Mouse (Mus musculus) midbrain, embryonic 14.5 days (tissue): ENCODE measurements around the gene Dclk1. TPM values are rescaled to one million over a fixed set of nuclear protein-coding genes. Genes with fewer than 3 reads are reported as not detected.

ENCODE experiments used
- ATAC-seq: fragments of 200-750 bp; cut with Nextera tagmentation; 2 replicates; pipeline ENCODE4 v1.8.0; 2017; ENCODE audit warnings: moderate number of reproducible peaks, moderate library complexity; ENCODE audit not compliant: low FRiP score, low TSS enrichment
- DNase-seq: peaks from one replicate; pipeline ENCODE4 v3.0.0-alpha.2; 2015
- H3K27ac ChIP-seq: fragments of 300-500 bp; sonication (generic); replicated peaks from 2 replicates; pipeline ENCODE4 v1.5.1; 2014; ENCODE audit warnings: mild to moderate bottlenecking, low read depth, low read length, moderate library complexity
- H3K27me3 ChIP-seq: fragments of 300-500 bp; sonication (generic); 2 replicates; pipeline ENCODE4 v1.6.1; 2014; ENCODE audit warnings: low read length, control low read depth, mixed read lengths; ENCODE audit not compliant: control insufficient read depth, insufficient read depth
- H3K36me3 ChIP-seq: fragments of 300-500 bp; sonication (generic); 2 replicates; pipeline ENCODE4 v1.6.1; 2014; ENCODE audit warnings: low read length, control low read depth; ENCODE audit not compliant: control insufficient read depth, insufficient read depth
- H3K4me1 ChIP-seq: fragments of 300-500 bp; sonication (generic); 2 replicates; pipeline ENCODE4 v1.6.1; 2014; ENCODE audit warnings: mild to moderate bottlenecking, antibody characterized with exemption, low read length, control low read depth; ENCODE audit not compliant: control insufficient read depth, insufficient read depth
- H3K4me2 ChIP-seq: fragments of 300-500 bp; sonication (generic); 2 replicates; pipeline ENCODE4 v1.6.1; 2014; ENCODE audit warnings: mild to moderate bottlenecking, low read length, moderate library complexity
- H3K4me3 ChIP-seq: fragments of 300-500 bp; sonication (generic); replicated peaks from 2 replicates; pipeline ENCODE4 v1.5.1; 2014; ENCODE audit warnings: low read depth, low read length
- H3K9ac ChIP-seq: fragments of 300-500 bp; sonication (generic); replicated peaks from 2 replicates; pipeline ENCODE4 v1.6.1; 2014; ENCODE audit warnings: mild to moderate bottlenecking, low read length, moderate library complexity
- H3K9me3 ChIP-seq: fragments of 300-500 bp; sonication (generic); 2 replicates; pipeline ENCODE4 v1.6.1; 2016; ENCODE audit warnings: low read length, control low read depth, mixed read lengths; ENCODE audit not compliant: control insufficient read depth
- WGBS: fragments of 180-500 bp; shearing (Covaris S2); extraction: QIAGEN DNeasy Blood & Tissue Kit; methylation state at CpG from one replicate; pipeline ENCODE4 v1.1.7; 2014; 5-methylcytosine and 5-hydroxymethylcytosine counted together
- polyA plus RNA-seq: library from polyadenylated mRNA; unstranded; fragments of >200 nt; fragmentation: Nextera tagmentation; extraction: Ambion mirVana; gene quantifications from 2 replicates; pipeline ENCODE4 v1.2.1, GENCODE M21; 2014

The Dclk1 gene
- polyA plus RNA-seq, 1 experiment from 2014 or later = 323 TPM

DNA sequence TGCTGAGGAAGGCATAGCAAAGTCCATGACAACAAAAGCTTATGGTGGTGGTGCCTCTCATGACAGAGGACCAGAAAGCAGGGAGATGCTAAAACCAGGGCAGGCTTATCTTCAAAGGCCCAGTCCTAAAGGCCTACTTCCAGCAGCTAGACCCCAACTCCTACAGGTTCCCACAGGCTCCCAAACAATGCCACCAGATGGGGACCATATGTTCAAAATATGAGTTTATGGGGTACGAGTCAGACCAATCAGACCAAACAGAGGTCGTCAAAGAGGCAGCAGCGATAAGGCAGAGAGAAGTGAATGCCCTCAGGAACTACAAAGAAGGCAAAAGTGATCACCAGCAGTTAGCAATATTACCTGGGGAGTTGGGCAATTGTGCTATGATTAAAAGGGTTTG is 303.1 kb downstream of the Dclk1 start:
- Histone ChIP-seq H3K9ac (no peak overlapping the region), H3K27me3 (no peaks in the 10 kb centered on the region), H3K36me3 (no peaks in the 10 kb centered on the region), H3K4me3 (no peak overlapping the region), H3K4me2 (no peak overlapping the region), H3K9me3 (no peaks in the 10 kb centered on the region), H3K27ac (no peak overlapping the region), H3K4me1 (peaks cover 24% of the 10 kb centered on the region)
- 82% methylated on average over 3 of the region's 3 CpGs for WGBS
- ATAC-seq = no peak
- no peak for DNase-seq

DNA sequence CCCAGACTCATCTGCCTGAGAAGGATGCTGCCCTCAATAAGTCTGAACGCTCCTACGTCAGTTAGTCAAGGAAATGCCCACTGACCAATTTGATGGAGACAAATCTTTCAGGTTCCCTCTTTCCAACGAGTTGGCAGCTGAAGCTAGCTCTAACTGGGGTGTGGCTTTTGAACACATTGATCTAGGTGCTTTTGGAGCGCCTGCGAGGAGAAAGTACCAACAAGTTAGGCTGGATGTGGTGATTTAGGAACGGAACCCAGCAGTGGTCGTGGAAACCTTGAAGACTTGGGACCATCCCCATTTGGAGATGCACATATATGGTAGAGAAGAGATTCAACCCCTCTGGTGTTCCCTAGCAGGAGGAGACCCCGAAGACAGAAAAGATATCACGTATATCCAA is 303.8 kb downstream of the Dclk1 start:
- WGBS = 93% methylated on average over 9 of the region's 9 CpGs
- ATAC-seq = no peak
- no peak overlapping the region for H3K9ac ChIP-seq

DNA sequence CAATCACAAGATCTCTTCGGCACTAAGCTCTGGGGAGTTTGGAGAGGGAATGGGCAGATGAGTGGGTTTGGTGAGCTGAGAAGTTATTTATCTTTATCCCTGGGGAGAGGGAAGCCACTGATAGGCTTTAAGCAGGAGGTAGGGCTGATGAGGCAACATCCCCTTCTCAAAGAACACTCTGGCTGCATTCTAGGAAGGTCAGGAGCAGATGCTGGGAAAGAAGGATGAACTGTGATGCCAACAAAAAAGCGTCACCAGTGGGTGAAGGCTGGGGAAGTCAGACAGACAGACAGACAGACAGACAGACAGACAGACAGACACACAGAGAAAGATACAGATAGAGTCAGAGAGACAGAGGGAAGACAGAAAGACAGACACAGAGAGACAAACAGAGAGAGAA is 304.9 kb downstream of the Dclk1 start:
- DNase-seq (no peak), ATAC-seq (no peak)
- Histone ChIP-seq H3K9ac (no peak overlapping the region), H3K4me2 (no peak overlapping the region), H3K4me1 (peaks cover 22% of the 10 kb centered on the region), H3K36me3 (no peaks in the 10 kb centered on the region), H3K27ac (no peak overlapping the region), H3K27me3 (no peaks in the 10 kb centered on the region), H3K4me3 (no peak overlapping the region), H3K9me3 (no peaks in the 10 kb centered on the region)
- 85% methylated on average over 2 of the region's 2 CpGs for WGBS

More for the DNA sequence above, 303.8 kb downstream of the Dclk1 start:
- Histone ChIP-seq H3K4me1 (peaks cover 24% of the 10 kb centered on the region), H3K27me3 (no peaks in the 10 kb centered on the region), H3K27ac (no peak overlapping the region), H3K9me3 (no peaks in the 10 kb centered on the region), H3K36me3 (no peaks in the 10 kb centered on the region), H3K4me3 (no peak overlapping the region), H3K4me2 (no peak overlapping the region)
- DNase-seq = no peak

DNA sequence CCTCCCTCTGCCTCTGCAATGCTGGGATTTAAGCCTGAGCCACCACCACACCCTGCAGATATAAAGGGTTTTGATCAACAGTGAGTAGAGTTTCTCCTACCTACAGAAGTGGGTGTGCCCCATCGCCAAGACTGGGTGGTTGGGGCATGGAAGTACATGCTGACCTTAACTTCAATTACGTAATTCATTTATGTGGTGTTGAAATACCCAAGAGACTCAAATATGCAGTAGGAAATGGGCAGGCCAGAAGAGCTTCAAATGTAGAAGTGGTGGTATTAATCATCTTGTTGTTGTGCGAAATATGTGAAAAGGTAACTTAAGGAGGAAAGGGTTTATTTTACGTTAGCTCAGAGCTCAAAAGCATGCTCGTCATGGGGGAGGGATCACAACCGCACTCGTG is 307.2 kb downstream of the Dclk1 start:
- peaks cover 1% of the 10 kb centered on the region for H3K4me1 ChIP-seq
- no peak overlapping the region for H3K4me3 ChIP-seq
- 95% methylated on average over 7 of the region's 7 CpGs for WGBS
- H3K9me3 ChIP-seq = no peaks in the 10 kb centered on the region
- no peaks in the 10 kb centered on the region for H3K36me3 ChIP-seq
- no peak for DNase-seq
- H3K27me3 ChIP-seq = no peaks in the 10 kb centered on the region
- H3K9ac ChIP-seq = no peak overlapping the region
- no peak overlapping the region for H3K27ac ChIP-seq
- ATAC-seq = no peak
- H3K4me2 ChIP-seq = no peak overlapping the region

DNA sequence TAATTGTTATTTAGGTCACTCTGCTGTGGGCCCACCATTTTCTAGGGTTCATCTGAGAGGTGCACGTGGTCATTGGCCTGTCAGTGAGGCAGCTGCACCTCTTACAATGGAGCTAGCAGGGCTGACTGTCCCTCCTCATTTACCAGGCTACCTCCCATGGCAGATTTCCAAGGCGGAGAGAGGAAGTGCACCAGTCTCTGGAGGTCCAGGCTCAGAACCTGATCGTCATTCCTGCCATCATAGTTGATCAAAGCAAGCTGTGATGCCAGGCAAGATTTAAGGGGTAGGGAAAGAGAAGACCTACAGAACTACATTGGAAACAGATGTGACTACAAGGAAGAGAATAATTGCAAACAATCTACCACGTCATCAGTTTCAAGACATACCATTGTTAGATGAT is 308.8 kb downstream of the Dclk1 start:
- WGBS = 68% methylated on average over 4 of the region's 4 CpGs
- no peak for ATAC-seq
- no peaks in the 10 kb centered on the region for H3K27me3 ChIP-seq

DNA sequence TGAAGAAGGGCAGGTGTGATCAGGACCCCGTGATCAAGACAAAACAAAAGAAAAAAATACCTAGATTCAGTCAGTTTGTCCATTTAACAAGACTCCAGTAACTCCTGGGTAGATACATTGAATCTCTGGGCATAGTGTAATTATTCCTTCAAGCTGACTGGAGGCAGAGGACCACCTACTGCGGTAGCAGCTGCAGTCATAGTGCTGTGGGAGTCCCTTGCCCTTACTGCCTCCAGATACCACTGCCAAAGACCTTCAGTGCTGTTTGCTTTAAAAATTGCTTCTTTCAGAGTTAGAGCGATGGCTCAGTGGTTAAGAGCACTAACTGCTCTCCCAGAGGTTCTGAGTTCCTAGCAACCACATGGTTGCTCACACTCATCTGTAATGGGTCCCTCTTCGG is 309.7 kb downstream of the Dclk1 start:
- Histone ChIP-seq H3K4me1 (no peaks in the 10 kb centered on the region), H3K27me3 (no peaks in the 10 kb centered on the region), H3K36me3 (no peaks in the 10 kb centered on the region), H3K9ac (no peak overlapping the region), H3K4me3 (no peak overlapping the region), H3K9me3 (no peaks in the 10 kb centered on the region), H3K4me2 (no peak overlapping the region), H3K27ac (no peak overlapping the region)
- DNase-seq (no peak), ATAC-seq (no peak)
- 86% methylated on average over 4 of the region's 4 CpGs for WGBS

More for the DNA sequence above, 308.8 kb downstream of the Dclk1 start:
- Histone ChIP-seq H3K27ac (no peak overlapping the region), H3K9me3 (no peaks in the 10 kb centered on the region), H3K9ac (no peak overlapping the region), H3K4me1 (no peaks in the 10 kb centered on the region), H3K36me3 (no peaks in the 10 kb centered on the region), H3K4me2 (no peak overlapping the region), H3K4me3 (no peak overlapping the region)
- no peak for DNase-seq

DNA sequence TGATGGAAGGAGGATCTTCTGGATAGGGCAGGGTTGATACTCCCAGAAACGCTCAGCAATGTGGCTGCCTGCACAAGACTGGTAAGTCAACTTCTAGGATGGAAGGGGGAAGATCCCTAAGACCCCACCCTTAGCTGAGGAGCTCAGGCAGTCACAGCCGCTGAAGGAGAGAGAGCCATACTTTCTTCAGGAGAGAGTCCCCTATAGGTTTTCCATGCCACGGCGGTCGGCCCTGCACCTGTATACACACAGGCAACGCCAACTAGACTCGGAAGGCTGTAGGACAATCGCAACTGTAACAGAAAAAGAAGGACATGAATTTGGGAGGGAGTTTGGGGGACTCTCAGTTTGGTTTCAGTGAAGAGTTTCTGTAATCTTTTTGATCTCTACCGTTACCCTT is 310.9 kb downstream of the Dclk1 start:
- DNase-seq (no peak), ATAC-seq (no peak)
- H3K27ac ChIP-seq = no peak overlapping the region
- H3K9me3 ChIP-seq = no peaks in the 10 kb centered on the region
- WGBS = 96% methylated on average over 9 of the region's 9 CpGs
- H3K36me3 ChIP-seq = no peaks in the 10 kb centered on the region
- H3K4me3 ChIP-seq = no peak overlapping the region
- no peaks in the 10 kb centered on the region for H3K4me1 ChIP-seq
- no peak overlapping the region for H3K4me2 ChIP-seq
- H3K27me3 ChIP-seq = no peaks in the 10 kb centered on the region
- H3K9ac ChIP-seq = no peak overlapping the region

DNA sequence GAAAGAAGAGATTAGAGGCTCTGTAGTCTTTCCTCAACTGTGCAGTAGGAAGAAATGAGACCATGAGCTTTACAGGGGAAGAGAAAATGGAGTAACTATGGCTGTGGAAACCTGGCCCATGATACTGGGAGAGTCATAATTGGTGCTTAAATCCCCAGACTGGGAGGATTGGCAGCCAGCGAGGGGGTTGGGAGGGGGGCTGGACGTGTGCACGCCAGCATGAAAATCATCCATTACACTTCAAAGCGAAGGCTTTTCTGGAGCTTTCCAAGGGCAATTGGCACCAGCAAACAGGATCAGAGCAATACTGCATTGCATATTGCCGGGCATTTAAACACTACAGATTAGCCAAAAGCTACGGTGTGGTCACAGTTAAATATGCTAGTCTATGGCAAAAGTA is 313.7 kb downstream of the Dclk1 start:
- WGBS = 56% methylated on average over 6 of the region's 6 CpGs
- no peak for DNase-seq
- ATAC-seq = no peak
- Histone ChIP-seq H3K27ac (no peak overlapping the region), H3K27me3 (no peaks in the 10 kb centered on the region), H3K9me3 (no peaks in the 10 kb centered on the region), H3K4me1 (no peaks in the 10 kb centered on the region), H3K4me2 (no peak overlapping the region), H3K4me3 (no peak overlapping the region), H3K9ac (no peak overlapping the region), H3K36me3 (no peaks in the 10 kb centered on the region)

DNA sequence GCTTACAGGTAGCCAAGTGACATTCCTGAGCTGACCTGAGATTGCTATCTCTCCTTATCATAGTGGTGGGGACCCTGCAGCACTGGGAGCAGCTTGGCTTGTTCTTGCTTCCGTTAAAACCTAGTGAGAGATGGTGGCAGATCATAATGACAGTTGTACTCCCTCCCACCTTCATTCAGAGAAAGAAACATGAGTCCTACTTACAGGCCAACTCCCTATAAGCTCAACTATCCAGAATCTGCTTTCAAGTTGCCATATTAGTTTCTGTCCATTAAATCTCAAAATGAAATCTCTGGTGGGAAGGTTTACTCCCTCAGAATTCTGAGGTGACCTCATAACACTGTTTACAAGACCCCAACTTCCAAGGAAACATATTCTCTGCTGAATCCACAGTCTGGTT is 316.4 kb downstream of the Dclk1 start:
- Histone ChIP-seq H3K36me3 (no peaks in the 10 kb centered on the region), H3K27ac (no peak overlapping the region), H3K4me3 (no peak overlapping the region), H3K4me1 (no peaks in the 10 kb centered on the region), H3K9me3 (no peaks in the 10 kb centered on the region), H3K27me3 (no peaks in the 10 kb centered on the region), H3K4me2 (no peak overlapping the region), H3K9ac (no peak overlapping the region)
- DNase-seq (no peak), ATAC-seq (no peak)
- WGBS = 81% methylated on average over 1 of the region's 1 CpGs
